Mouse (Mus musculus): ENCODE measurements around the gene Golga7b.

GRCm38 (mm10) chr19:42272003-42272963 is 24.9 kb downstream of the Golga7b start:
- TF ChIP-seq CTCF (IDR thresholded peaks at IDR 0.05; ENCODE audit: low read depth, low read length) (peak; percentile 86), GATA1 (IDR thresholded peaks at IDR 0.05; ENCODE audit: borderline replicate concordance, low read length) (no peak)
